Mouse (Mus musculus) brain, embryonic 18.5 days (tissue): ENCODE data around the gene Vmn1r20.
"Not testable (repeated sequence)": the region's sequence is repeated elsewhere in the genome, so short reads cannot be mapped to it uniquely, and the experiment has no call there.

Experiments
- DNase-seq: peaks from one replicate; pipeline ENCODE4 v3.0.0-alpha.2; 2012; ENCODE audit warnings: low read depth, low spot score

Gene Vmn1r20

GRCm38 (mm10) chr6:57428630-57429029 lies at the start of gene Vmn1r20:
Vmn1r20 (plus strand) TSS chr6:57428930.
- DNase-seq: no peak

GRCm38 (mm10) chr6:57395683-57396082 lies 33.0 kb upstream of the Vmn1r20 start, which contains the start of gene Vmn1r18:
Vmn1r18 (minus strand) TSS chr6:57395783.
- DNase-seq: no peak

- not testable (repeated sequence) for DNase-seq
These were observed 25.2 kb upstream of the Vmn1r20 start, which contains the start of gene Vmn1r19 for GRCm38 (mm10) chr6:57403480-57403879. Vmn1r19 (plus strand) TSS chr6:57403780.

- DNase-seq: no peak
These were observed 2.5 kb downstream of the Vmn1r20 start for GRCm38 (mm10) chr6:57431196-57431595.

- DNase-seq: not testable (repeated sequence)
These were observed 39.4 kb downstream of the Vmn1r20 start for GRCm38 (mm10) chr6:57468161-57468560.
